Mouse (Mus musculus) hindbrain, postnatal 0 days (tissue): ENCODE results near the gene Gm11733. TPM values are rescaled to one million over a fixed set of nuclear protein-coding genes. Genes with fewer than 3 reads are reported as not detected.
A peak's percentile ranks its signal among the peaks of the same experiment; 100 is the strongest.

ENCODE experiments used
- ATAC-seq: fragments of 200-750 bp; cut with Nextera tagmentation; 2 replicates; pipeline ENCODE4 v1.8.0; 2017; ENCODE audit warnings: mild to moderate bottlenecking, moderate TSS enrichment, moderate library complexity
- DNase-seq: peaks from one replicate; pipeline ENCODE4 v3.0.0-alpha.2; 2015; ENCODE audit warnings: low spot score
- H3K27ac ChIP-seq: fragments of 300-500 bp; sonication (generic); 2 replicates; pipeline ENCODE4 v1.5.1; 2014; ENCODE audit warnings: mild to moderate bottlenecking
- H3K27me3 ChIP-seq: fragments of 300-500 bp; sonication (generic); 2 replicates; pipeline ENCODE4 v1.6.1; 2014; ENCODE audit warnings: low read length, mixed read lengths; ENCODE audit not compliant: insufficient read depth
- H3K36me3 ChIP-seq: fragments of 300-500 bp; sonication (generic); 2 replicates; pipeline ENCODE4 v1.6.1; 2014; ENCODE audit warnings: low read length, mixed read lengths; ENCODE audit not compliant: insufficient read depth
- H3K4me1 ChIP-seq: fragments of 300-500 bp; sonication (generic); 2 replicates; pipeline ENCODE4 v1.6.1; 2014; ENCODE audit warnings: antibody characterized with exemption, low read length, mixed read lengths; ENCODE audit not compliant: insufficient read depth
- H3K4me2 ChIP-seq: fragments of 300-500 bp; sonication (generic); 2 replicates; pipeline ENCODE4 v1.6.1; 2014; ENCODE audit warnings: low read depth, mild to moderate bottlenecking, low read length, moderate library complexity, mixed read lengths
- H3K4me3 ChIP-seq: fragments of 300-500 bp; sonication (generic); 2 replicates; pipeline ENCODE4 v1.5.1; 2014; ENCODE audit warnings: low read length
- H3K9ac ChIP-seq: fragments of 300-500 bp; sonication (generic); replicated peaks from 2 replicates; pipeline ENCODE4 v1.6.1; 2014; ENCODE audit warnings: mild to moderate bottlenecking, low read length, moderate library complexity, mixed read lengths
- H3K9me3 ChIP-seq: fragments of 300-500 bp; sonication (generic); 2 replicates; pipeline ENCODE4 v1.6.1; 2016; ENCODE audit warnings: low read length, mixed read lengths
- CTCF ChIP-seq: IDR thresholded peaks from 2 replicates; pipeline ENCODE4 v1.5.1; 2016; ENCODE audit warnings: antibody characterized with exemption, control low read depth, low read depth
- WGBS: fragments of 180-500 bp; shearing (Covaris S2); extraction: QIAGEN DNeasy Blood & Tissue Kit; methylation state at CpG from one replicate; pipeline ENCODE4 v1.1.7; 2014; 5-methylcytosine and 5-hydroxymethylcytosine counted together
- polyA plus RNA-seq: library from polyadenylated mRNA; unstranded; fragments of >200 nt; fragmentation: Nextera tagmentation; extraction: Ambion mirVana; gene quantifications from 2 replicates; pipeline ENCODE4 v1.2.1, GENCODE M21; 2015
- total RNA-seq: library from RNA; depleted of rRNA; stranded (reverse); fragments of >200 nt; gene quantifications from 2 replicates; pipeline ENCODE4 v1.2.3, GENCODE M21; 2014; rRNA removed

The Gm11733 gene
- total RNA-seq (0.10 TPM in 1 of 2 replicates, not detected in the other), polyA plus RNA-seq (0.13 TPM in 1 of 2 replicates, not detected in the other)

GRCm38 (mm10) chr11:117484198-117484597 lies at the start of gene Gm11733:
Gene Gm11733 (plus strand): TSS chr11:117484368.
- no peaks in the 10 kb centered on the region for H3K36me3 ChIP-seq
- WGBS, result 15% methylated on average over 12 of the region's 12 CpGs
- H3K9ac ChIP-seq, result no peak within 1 kb of the TSS
- H3K4me2 ChIP-seq, result peak within 1 kb of the TSS; percentile 50
- H3K27ac ChIP-seq, result peak within 1 kb of the TSS; percentile 70
- H3K4me3 ChIP-seq, result no peak within 1 kb of the TSS
- DNase-seq (peak; percentile 75), ATAC-seq (peak; percentile 57)
- no peak for TF ChIP-seq CTCF
- H3K9me3 ChIP-seq, result no peaks in the 10 kb centered on the region
- no peaks in the 10 kb centered on the region; the same call in 1 of the 2 replicates for H3K27me3 ChIP-seq
- peaks cover 12% of the 10 kb centered on the region for H3K4me1 ChIP-seq

GRCm38 (mm10) chr11:117436401-117437109 lies 47.6 kb upstream of the Gm11733 start:
- no peaks in the 10 kb centered on the region for H3K36me3 ChIP-seq
- DNase-seq (peak; percentile 95), ATAC-seq (peak; percentile 93)
- TF ChIP-seq CTCF, result no peak
- no peak overlapping the region for H3K4me3 ChIP-seq
- H3K4me1 ChIP-seq, result peaks cover 30% of the 10 kb centered on the region
- 14% methylated on average over 22 of the region's 22 CpGs for WGBS
- no peak overlapping the region for H3K9ac ChIP-seq
- peak overlapping the region; percentile 33; the same call in 1 of the 2 replicates for H3K27ac ChIP-seq
- peak overlapping the region; percentile 32 for H3K4me2 ChIP-seq
- H3K27me3 ChIP-seq, result no peaks in the 10 kb centered on the region
- no peaks in the 10 kb centered on the region for H3K9me3 ChIP-seq

GRCm38 (mm10) chr11:117437110-117437490 lies 47.1 kb upstream of the Gm11733 start:
- peaks cover 30% of the 10 kb centered on the region for H3K4me1 ChIP-seq
- H3K27ac ChIP-seq, result no peak overlapping the region
- H3K4me3 ChIP-seq, result no peak overlapping the region
- no peak for DNase-seq
- H3K9me3 ChIP-seq, result no peaks in the 10 kb centered on the region
- WGBS, result 8% methylated on average over 7 of the region's 7 CpGs
- peak overlapping the region; percentile 32 for H3K4me2 ChIP-seq
- TF ChIP-seq CTCF, result no peak
- no peaks in the 10 kb centered on the region for H3K27me3 ChIP-seq
- H3K36me3 ChIP-seq, result no peaks in the 10 kb centered on the region
- no peak for ATAC-seq
- no peak overlapping the region for H3K9ac ChIP-seq

- Histone ChIP-seq H3K36me3 (no peaks in the 10 kb centered on the region), H3K9ac (no peak overlapping the region), H3K4me1 (peaks cover 30% of the 10 kb centered on the region), H3K4me3 (no peak overlapping the region), H3K9me3 (no peaks in the 10 kb centered on the region), H3K27ac (no peak overlapping the region; the same call in 1 of the 2 replicates), H3K27me3 (no peaks in the 10 kb centered on the region), H3K4me2 (no peak overlapping the region)
- 37% methylated on average over 6 of the region's 6 CpGs for WGBS
- TF ChIP-seq CTCF, result no peak
- DNase-seq (peak; percentile 40), ATAC-seq (no peak)
Measured at GRCm38 (mm10) chr11:117438363-117438762, 45.8 kb upstream of the Gm11733 start.

- peak overlapping the region; percentile 21; the same call in 1 of the 2 replicates for H3K4me2 ChIP-seq
- H3K9ac ChIP-seq, result no peak overlapping the region
- TF ChIP-seq CTCF, result no peak
- 16% methylated on average over 22 of the region's 22 CpGs for WGBS
- H3K36me3 ChIP-seq, result no peaks in the 10 kb centered on the region
- H3K4me1 ChIP-seq, result peaks cover 28% of the 10 kb centered on the region
- no peaks in the 10 kb centered on the region for H3K9me3 ChIP-seq
- H3K27ac ChIP-seq, result no peak overlapping the region
- no peak for ATAC-seq
- no peak for DNase-seq
- no peak overlapping the region for H3K4me3 ChIP-seq
- H3K27me3 ChIP-seq, result no peaks in the 10 kb centered on the region
Measured at GRCm38 (mm10) chr11:117440865-117441425, 43.2 kb upstream of the Gm11733 start.

GRCm38 (mm10) chr11:117444090-117444489 lies 40.1 kb upstream of the Gm11733 start:
- no peak for TF ChIP-seq CTCF
- no peaks in the 10 kb centered on the region for H3K27me3 ChIP-seq
- no peak overlapping the region for H3K27ac ChIP-seq
- no peaks in the 10 kb centered on the region for H3K36me3 ChIP-seq
- no peak for ATAC-seq
- WGBS, result 54% methylated on average over 2 of the region's 2 CpGs
- H3K9ac ChIP-seq, result no peak overlapping the region
- no peak for DNase-seq
- peaks cover 4% of the 10 kb centered on the region; the same call in 1 of the 2 replicates for H3K4me1 ChIP-seq
- no peaks in the 10 kb centered on the region for H3K9me3 ChIP-seq
- H3K4me2 ChIP-seq, result no peak overlapping the region
- H3K4me3 ChIP-seq, result no peak overlapping the region

- 55% methylated on average over 6 of the region's 6 CpGs for WGBS
- H3K9me3 ChIP-seq, result no peaks in the 10 kb centered on the region
- ATAC-seq (no peak), DNase-seq (no peak)
- no peak overlapping the region for H3K9ac ChIP-seq
- H3K27me3 ChIP-seq, result no peaks in the 10 kb centered on the region
- H3K27ac ChIP-seq, result 0 out of 2 replicates have a peak overlapping the region, but pooled peaks have one; percentile 2
- no peak overlapping the region for H3K4me3 ChIP-seq
- no peak for TF ChIP-seq CTCF
- no peaks in the 10 kb centered on the region for H3K36me3 ChIP-seq
- H3K4me1 ChIP-seq, result peaks cover 4% of the 10 kb centered on the region; the same call in 1 of the 2 replicates
- no peak overlapping the region for H3K4me2 ChIP-seq
Measured at GRCm38 (mm10) chr11:117445707-117446106, 38.5 kb upstream of the Gm11733 start.
